In the genomic region with DNA sequence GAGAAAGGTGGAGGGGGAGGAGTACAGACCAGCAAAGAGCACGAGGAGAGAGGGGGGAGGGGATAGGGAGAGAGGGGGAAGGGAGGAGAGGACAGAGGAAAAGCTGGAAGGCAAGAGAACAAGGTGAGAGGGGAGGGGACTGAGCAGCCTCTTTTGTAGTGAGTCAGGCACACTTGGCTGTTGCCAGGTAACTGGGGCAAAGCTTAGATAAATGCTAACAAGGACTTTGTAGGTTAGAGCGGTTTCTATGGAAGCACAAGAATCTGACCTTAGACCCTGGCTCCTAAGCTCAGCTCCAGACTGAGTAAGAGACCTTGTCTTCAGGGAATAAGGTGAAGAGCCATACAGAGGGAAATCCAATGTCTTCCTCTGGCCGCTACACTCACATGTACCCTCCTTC, we compare ENCODE assay signal across 7 mouse cellular contexts. TPM values are rescaled to one million over a fixed set of nuclear protein-coding genes. Genes with fewer than 3 reads are reported as not detected.
DNase-seq lines count a peak whose midpoint lies in the region; ATAC-seq lines count a peak whose summit lies in the region.

No protein-coding gene starts in this region.

- H3K36me3 ChIP-seq in forebrain, embryonic 14.5 days (ENCODE audit: control insufficient read depth, insufficient read depth, low read length) = no peaks in the 10 kb centered on the region
- no peaks in the 10 kb centered on the region for H3K36me3 ChIP-seq in midbrain, embryonic 15.5 days (replicated peaks)

- WGBS in forebrain, embryonic 14.5 days = 27% methylated on average over 3 of the region's 3 CpGs
- WGBS in midbrain, embryonic 15.5 days = 13% methylated on average over 3 of the region's 3 CpGs

- no peak overlapping the region for H3K27ac ChIP-seq in forebrain, embryonic 14.5 days (ENCODE audit: low read depth, low read length)
- H3K27ac ChIP-seq in midbrain, embryonic 15.5 days = no peak overlapping the region

- DNase-seq in embryo, embryonic 10 days (ENCODE audit: low spot score) = peak; percentile 72
- DNase-seq in forebrain, embryonic 14.5 days (ENCODE audit: low spot score) = peak; percentile 37
- DNase-seq in kidney, postnatal 25 days = peak; percentile 18 to 67
- DNase-seq in gastrocnemius, adult 8-10 months (ENCODE audit: low spot score in 2 of 2) = no peak
- DNase-seq in right cerebral cortex, postnatal 36 days (ENCODE audit: low spot score in 2 of 2) = no peak
- DNase-seq in cerebellum, adult 11-12 months = no peak

- no peak overlapping the region for H3K4me3 ChIP-seq in forebrain, embryonic 14.5 days (ENCODE audit: low read depth, low read length)
- no peak overlapping the region for H3K4me3 ChIP-seq in midbrain, embryonic 15.5 days

- no peaks in the 10 kb centered on the region for H3K4me1 ChIP-seq in forebrain, embryonic 14.5 days (ENCODE audit: control insufficient read depth, insufficient read depth, low read length)
- no peaks in the 10 kb centered on the region for H3K4me1 ChIP-seq in midbrain, embryonic 15.5 days

- no peaks in the 10 kb centered on the region for H3K9me3 ChIP-seq in forebrain, embryonic 14.5 days (replicated peaks; ENCODE audit: control insufficient read depth, low read length)
- H3K9me3 ChIP-seq in midbrain, embryonic 15.5 days = no peaks in the 10 kb centered on the region

- H3K27me3 ChIP-seq in forebrain, embryonic 14.5 days (replicated peaks; ENCODE audit: control insufficient read depth, insufficient read depth, low read length) = no peaks in the 10 kb centered on the region
- no peaks in the 10 kb centered on the region for H3K27me3 ChIP-seq in midbrain, embryonic 15.5 days (replicated peaks)

- no peak overlapping the region for H3K9ac ChIP-seq in forebrain, embryonic 14.5 days (ENCODE audit: low read length)
- H3K9ac ChIP-seq in midbrain, embryonic 15.5 days = no peak overlapping the region

- peak; percentile 71 for ATAC-seq in forebrain, embryonic 14.5 days
- peak; percentile 94 for ATAC-seq in midbrain, embryonic 15.5 days (replicated peaks)

- H3K4me2 ChIP-seq in forebrain, embryonic 14.5 days (ENCODE audit: low read length) = no peak overlapping the region
- H3K4me2 ChIP-seq in midbrain, embryonic 15.5 days = no peak overlapping the region

RNA-seq across cellular contexts. Expression of a gene that starts 21.7 kb away (rescaled TPM):
- 2.7 and 3.1 TPM in 2 replicates for polyA plus RNA-seq in forebrain, embryonic 14.5 days (2014; fragmentation: Nextera tagmentation; extraction: Ambion mirVana)
- 1.5 and 2.1 TPM in 2 replicates for polyA plus RNA-seq in midbrain, embryonic 15.5 days (2015; fragmentation: Nextera tagmentation; extraction: Ambion mirVana)
- 1 to 10 TPM in 3 of 4 experiments, under 1 TPM in 1; 0.16 to 2.1 (median 1.7) TPM for total RNA-seq in gastrocnemius, adult 8-10 months (2022)

RNA-seq across cellular contexts. Expression of a gene that starts 51.4 kb away (rescaled TPM):
- polyA plus RNA-seq in forebrain, embryonic 14.5 days (2014; fragmentation: Nextera tagmentation; extraction: Ambion mirVana) = 27.9 and 30.6 TPM in 2 replicates
- 29.0 and 29.3 TPM in 2 replicates for polyA plus RNA-seq in midbrain, embryonic 15.5 days (2015; fragmentation: Nextera tagmentation; extraction: Ambion mirVana)
- total RNA-seq in gastrocnemius, adult 8-10 months (2022) = 10 to 100 TPM; 14.9 to 19.7 (median 17.4) TPM

RNA-seq across cellular contexts. Expression of a gene that starts 55.0 kb away (rescaled TPM):
- polyA plus RNA-seq in forebrain, embryonic 14.5 days (2014; fragmentation: Nextera tagmentation; extraction: Ambion mirVana) = 102 and 111 TPM in 2 replicates
- polyA plus RNA-seq in midbrain, embryonic 15.5 days (2015; fragmentation: Nextera tagmentation; extraction: Ambion mirVana) = 126 and 133 TPM in 2 replicates
- total RNA-seq in gastrocnemius, adult 8-10 months (2022) = 100 to 1,000 TPM in 1 of 4 experiments, 10 to 100 TPM in 3; 61.4 to 129 (median 75.3) TPM

Comparison
In these comparisons a context has a peak if more than half of its experiments do, and no peak if none do; other contexts are left out.
1. DNase-seq: peak in embryo, embryonic 10 days (single experiment), forebrain, embryonic 14.5 days (single experiment) and kidney, postnatal 25 days (2 of 2); none in gastrocnemius, adult 8-10 months (0 of 2), right cerebral cortex, postnatal 36 days (0 of 2) and cerebellum, adult 11-12 months (single experiment).